Mouse (Mus musculus) heart, postnatal 0 days (tissue): ENCODE results near the gene Pcnx2.

Source experiments
- CTCF ChIP-seq: IDR thresholded peaks from 2 replicates; pipeline ENCODE4 v1.5.1; 2016; ENCODE audit warnings: antibody characterized with exemption, control low read depth, low read depth
- EP300 ChIP-seq: IDR thresholded peaks from 2 replicates; pipeline ENCODE4 v1.6.1; 2016; ENCODE audit warnings: antibody characterized with exemption, low read depth

- no peak for TF ChIP-seq CTCF
- no peak for TF ChIP-seq EP300
Measured at GRCm38 (mm10) chr8:125776314-125776713, 121.8 kb downstream of the Pcnx2 start.
